Mouse (Mus musculus) olfactory bulb, adult 2 months (tissue): ENCODE data around the gene Dcpp2.

ENCODE experiments used
- CTCF ChIP-seq: fragments of 200-500 bp; IDR thresholded peaks from 2 replicates; pipeline ENCODE4 v1.5.1; 2012; ENCODE audit warnings: low read depth, mild to moderate bottlenecking, low read length, moderate library complexity; ENCODE audit not compliant: insufficient read depth
- POLR2A ChIP-seq: fragments of 200-500 bp; IDR thresholded peaks from 2 replicates; pipeline ENCODE4 v1.6.1; 2012; ENCODE audit warnings: mild to moderate bottlenecking, low read depth, low read length, moderate library complexity; ENCODE audit not compliant: insufficient read depth

GRCm38 (mm10) chr17:23924531-23925007, 43.9 kb downstream of the Dcpp2 start:
- TF ChIP-seq CTCF (no peak), POLR2A (peak; percentile 72)
